ENCODE assay signal across 16 mouse cellular contexts in the genomic region with DNA sequence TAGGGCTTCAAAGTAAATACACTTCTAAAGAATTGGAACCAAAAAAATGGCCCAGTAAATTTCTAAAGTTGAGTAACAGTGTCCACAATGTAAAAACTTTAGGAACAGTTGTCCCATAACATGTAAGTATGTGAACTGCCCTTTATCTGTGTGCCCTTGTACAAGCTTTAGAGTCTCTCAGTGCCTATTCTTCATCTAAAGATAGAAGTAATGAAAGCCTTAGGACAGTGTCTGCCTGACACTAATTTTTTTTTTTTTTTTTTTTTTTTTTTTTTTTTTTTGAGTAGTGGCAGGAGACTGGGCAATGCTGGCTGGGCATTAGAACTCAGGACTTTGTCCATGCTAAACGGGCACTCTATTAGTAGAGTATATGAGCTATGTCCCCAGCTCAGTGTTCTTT.
"Had no signal": no experiment of that assay in that cellular context is flagged by ENCODE, and none has a peak within 500 bp of the region (broad histone marks: within the 10 kb centered on the region; RNA-seq: fewer than 3 reads in every experiment).

No protein-coding gene starts in this region.

- H3K9ac ChIP-seq: neural tube, embryonic 13.5 days; neural tube, embryonic 15.5 days; stomach, embryonic 15.5 days had no signal

- DNase-seq: retina, postnatal 1 day; right cerebral cortex, adult 18-20 months; right cerebral cortex, postnatal 14 days; right cerebral cortex, postnatal 25 days; right cerebral cortex, postnatal 4 days; spleen, adult 18-20 months; thymus, adult 18-20 months; thymus, adult 2 months; thymus, postnatal 14 days; thymus, postnatal 25 days; thymus, postnatal 36 days; thymus, postnatal 4 days had no signal

- H3K27ac ChIP-seq: neural tube, embryonic 13.5 days; neural tube, embryonic 15.5 days; stomach, embryonic 15.5 days; stomach, postnatal 0 days had no signal

- H3K36me3 ChIP-seq: neural tube, embryonic 15.5 days; stomach, embryonic 15.5 days had no signal

- H3K4me3 ChIP-seq: neural tube, embryonic 13.5 days; neural tube, embryonic 15.5 days; stomach, embryonic 15.5 days had no signal

- H3K27me3 ChIP-seq: neural tube, embryonic 13.5 days; neural tube, embryonic 15.5 days; stomach, embryonic 15.5 days had no signal

- H3K4me2 ChIP-seq: neural tube, embryonic 13.5 days; neural tube, embryonic 15.5 days; stomach, embryonic 15.5 days had no signal

- H3K9me3 ChIP-seq: neural tube, embryonic 13.5 days; neural tube, embryonic 15.5 days; stomach, embryonic 15.5 days had no signal
